Mouse (Mus musculus): ENCODE measurements around the gene Grip1. TPM values are rescaled to one million over a fixed set of nuclear protein-coding genes. Genes with fewer than 3 reads are reported as not detected.

Grip1 gene
- total RNA-seq, 1 experiment from 2014 or later = not detected

DNA sequence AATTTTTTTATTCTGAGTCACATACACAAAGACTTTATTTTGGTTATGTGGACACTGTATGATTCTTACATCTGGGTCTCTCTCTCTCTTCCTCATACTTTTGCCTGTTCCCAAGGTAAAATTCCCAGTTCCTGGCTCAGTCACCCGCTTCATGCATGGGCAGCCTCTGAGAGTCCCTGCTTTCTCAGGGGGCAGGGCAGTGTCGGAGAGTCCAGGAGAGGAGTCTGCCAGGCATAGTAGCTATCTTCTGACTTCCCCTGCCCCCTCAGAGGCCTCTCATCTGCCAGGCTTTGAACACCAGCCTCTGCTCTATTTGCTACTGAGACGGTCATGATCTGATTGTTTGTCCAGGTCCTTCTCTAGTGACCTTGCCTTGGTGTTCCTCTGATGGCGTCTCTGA lies 175.0 kb downstream of the Grip1 start:
- ATAC-seq (ENCODE audit: extremely low read depth, insufficient number of reproducible peaks, low FRiP score, poor library complexity, severe bottlenecking) = no peak

DNA sequence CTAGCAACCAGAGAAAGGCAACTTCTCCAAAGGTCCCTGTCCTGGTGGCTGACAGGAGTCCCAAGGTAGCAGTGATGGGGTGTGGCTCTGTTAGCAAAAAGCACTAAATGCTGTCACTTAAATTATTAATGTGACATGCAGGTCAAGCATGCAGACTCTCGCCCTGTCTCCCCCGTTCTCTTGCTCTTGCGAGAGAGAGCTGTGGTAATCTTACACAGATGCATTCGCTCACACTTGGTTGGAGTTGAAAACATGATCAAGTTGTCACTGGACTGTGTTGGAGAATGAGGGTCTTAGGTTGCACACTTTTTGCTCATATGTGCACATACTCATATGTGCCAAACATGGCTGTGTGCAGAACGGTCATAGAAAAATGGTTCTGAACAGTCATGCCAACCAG lies 176.8 kb downstream of the Grip1 start:
- no peak for ATAC-seq (ENCODE audit: extremely low read depth, insufficient number of reproducible peaks, low FRiP score, poor library complexity, severe bottlenecking)

DNA sequence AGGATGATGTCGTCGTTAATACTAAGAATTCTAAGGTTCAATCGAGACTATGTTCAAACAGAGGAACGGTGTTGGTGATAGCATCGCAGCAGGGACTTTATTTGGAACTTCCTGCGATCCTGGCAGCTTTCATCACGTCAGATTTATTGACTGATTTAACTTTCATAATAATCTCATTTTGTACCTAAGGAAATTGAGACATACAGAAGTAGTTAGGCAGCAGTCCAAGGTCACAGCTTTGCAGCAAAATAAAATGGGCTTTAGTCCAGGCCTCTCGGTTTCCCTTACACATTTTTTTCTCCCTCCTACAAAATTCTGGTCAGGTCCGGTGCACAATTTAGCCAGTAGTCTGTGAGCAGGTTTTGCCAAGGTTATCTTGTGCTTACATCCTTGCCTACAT lies 178.3 kb downstream of the Grip1 start:
- ATAC-seq (ENCODE audit: extremely low read depth, insufficient number of reproducible peaks, low FRiP score, poor library complexity, severe bottlenecking) = no peak

DNA sequence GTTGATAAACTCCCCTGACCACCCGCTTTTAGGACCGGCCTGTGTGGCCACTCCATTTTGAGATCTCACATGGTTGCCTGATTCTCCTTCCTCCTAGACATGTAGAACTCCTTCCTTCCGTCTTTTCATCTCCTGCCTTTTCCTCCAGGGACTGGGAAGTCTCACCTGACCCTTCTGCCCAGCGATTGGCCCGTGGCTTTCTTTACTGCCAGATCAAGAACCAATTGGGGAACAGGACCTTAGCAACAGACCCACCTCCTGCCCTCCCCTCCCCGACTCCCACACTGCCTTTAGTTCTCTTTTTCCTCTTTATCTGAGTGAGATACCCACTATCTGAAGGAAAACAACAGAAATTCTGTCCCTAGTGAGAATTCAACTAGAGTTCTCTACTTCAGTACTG lies 180.9 kb downstream of the Grip1 start:
- ATAC-seq (ENCODE audit: extremely low read depth, insufficient number of reproducible peaks, low FRiP score, poor library complexity, severe bottlenecking) = no peak

DNA sequence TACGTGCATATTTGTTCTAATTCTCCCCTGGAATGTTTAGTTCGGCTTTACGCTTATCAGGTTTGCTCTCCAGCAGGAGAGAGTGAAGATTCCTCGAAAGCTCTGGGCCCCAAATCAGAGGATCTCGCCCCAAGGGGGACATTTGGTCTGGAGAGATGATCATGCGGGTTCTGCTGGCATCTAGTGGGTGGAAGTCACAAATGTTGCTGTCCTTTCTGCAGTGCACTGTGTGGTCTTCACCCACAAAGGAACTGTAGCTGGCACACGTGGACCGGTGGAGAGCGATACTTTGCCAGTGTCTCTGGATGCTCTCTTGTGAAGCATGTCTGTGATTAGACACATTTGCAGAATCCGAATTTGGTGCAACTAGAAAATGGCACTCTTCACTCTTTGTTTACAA lies 186.9 kb downstream of the Grip1 start:
- no peak for ATAC-seq (ENCODE audit: extremely low read depth, insufficient number of reproducible peaks, low FRiP score, poor library complexity, severe bottlenecking)

DNA sequence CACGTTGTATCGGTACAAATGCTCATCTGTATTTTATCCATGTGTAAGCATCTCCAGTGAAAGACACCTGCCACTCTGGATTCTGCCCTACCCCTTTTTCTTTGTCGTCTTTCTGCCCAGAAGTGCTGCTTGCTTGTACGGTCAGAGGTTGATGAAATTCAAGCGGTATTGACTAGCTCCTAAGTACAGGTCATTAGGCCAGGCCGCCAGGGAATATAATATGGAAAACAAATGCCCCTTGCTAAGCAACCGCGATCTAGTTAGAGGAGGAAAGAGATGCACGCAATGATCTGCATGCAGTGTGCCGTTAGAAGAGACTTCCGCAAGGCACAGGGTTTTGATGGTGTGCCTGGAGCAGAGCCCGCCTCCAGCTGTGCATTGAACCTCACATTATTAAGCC lies 187.4 kb downstream of the Grip1 start:
- no peak for ATAC-seq (ENCODE audit: extremely low read depth, insufficient number of reproducible peaks, low FRiP score, poor library complexity, severe bottlenecking)

DNA sequence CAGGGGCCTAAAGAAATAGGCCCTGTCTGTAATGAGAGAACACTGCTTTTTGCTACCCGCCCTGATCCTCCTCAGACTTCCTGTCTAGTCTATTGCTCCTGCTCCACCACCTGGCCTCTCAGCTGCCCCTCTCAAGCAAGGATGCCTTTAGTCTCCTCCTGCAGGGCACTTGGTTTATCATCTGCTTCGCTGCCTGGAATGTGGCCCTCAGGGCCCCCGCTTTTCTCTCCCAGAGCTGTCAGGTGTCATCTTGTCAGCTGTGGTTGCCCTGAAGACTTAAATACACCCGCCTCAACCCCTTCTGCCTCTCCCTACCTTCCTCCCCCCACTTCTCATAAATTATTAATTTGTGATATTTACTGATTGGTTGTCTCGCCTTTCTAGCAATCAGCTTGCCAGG lies 190.7 kb downstream of the Grip1 start:
- ATAC-seq (ENCODE audit: extremely low read depth, insufficient number of reproducible peaks, low FRiP score, poor library complexity, severe bottlenecking) = no peak

DNA sequence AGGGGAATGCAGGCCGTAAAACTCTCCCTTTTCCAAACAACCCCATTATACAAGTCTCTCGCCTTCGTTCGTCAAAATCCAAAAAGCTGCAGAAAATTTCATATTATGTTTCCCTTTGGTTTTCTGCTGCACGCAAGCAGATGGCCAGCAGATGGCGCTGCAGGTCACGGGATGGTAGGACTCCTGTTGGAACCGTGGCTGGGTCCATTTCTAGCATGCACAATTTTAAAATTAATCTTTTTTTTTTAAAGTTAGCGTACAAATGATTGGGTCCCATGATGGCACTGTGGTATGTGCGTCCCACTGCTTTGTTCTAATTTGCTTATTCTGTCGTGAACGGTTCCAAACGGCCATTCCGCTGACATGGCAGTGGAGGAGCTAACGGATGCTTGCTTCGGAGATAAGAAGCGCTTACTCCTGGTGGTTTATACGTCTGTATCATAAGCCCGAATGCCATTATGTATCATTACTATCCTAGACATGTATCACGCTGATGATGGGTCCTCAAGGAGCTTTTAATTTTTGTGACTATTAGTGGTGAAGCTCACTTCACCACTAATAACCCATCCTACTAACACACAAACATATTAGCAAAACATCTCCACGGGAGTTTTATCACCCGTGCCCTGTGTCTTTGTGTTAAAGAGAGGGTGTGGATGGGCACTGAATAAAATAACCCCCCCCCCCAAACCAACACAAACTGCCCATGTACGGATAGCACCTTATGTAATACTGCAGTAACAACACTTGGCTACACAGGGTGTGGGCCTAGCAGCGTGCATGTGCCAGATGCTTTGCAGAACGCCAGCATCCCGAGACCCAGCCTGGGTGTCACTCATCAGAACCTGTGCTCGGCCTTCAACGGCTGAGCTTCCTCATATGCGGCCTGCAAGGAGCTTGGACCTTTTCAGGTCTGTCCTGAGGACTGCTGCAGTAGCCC lies 193.1 kb downstream of the Grip1 start:
- no peak for ATAC-seq (ENCODE audit: extremely low read depth, insufficient number of reproducible peaks, low FRiP score, poor library complexity, severe bottlenecking)

DNA sequence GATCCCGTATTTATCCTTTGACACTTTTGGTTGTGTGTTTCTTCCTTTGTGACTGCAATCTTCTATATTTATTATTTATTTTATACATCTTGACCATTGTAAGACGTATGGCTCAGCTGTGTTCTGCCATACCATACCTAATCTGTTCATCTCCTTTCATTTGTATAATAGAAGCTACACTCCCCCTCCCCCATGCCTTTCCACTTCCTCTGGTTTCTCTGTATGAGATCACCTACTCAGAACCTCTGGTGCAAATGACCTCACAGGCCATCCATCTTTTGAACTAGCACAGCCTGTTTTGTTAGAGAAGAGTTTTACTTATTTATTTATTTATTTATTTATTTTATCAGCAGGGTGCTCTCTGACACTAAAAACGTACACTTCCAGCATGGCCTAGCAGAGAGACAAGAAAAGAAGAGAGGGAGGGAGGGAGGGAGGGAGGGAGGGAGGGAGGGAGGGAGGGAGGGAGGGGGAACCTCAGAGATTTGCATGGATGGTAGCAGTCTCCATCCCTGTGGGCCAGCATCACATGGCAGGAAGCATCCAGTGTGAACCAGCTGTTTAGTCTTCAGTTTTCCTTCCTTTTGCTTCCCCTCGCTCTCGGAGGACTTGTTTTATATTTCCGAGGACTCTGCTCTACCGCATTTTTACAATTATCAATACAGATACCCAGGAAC lies 207.2 kb downstream of the Grip1 start:
- ATAC-seq (ENCODE audit: extremely low read depth, insufficient number of reproducible peaks, low FRiP score, poor library complexity, severe bottlenecking) = no peak

DNA sequence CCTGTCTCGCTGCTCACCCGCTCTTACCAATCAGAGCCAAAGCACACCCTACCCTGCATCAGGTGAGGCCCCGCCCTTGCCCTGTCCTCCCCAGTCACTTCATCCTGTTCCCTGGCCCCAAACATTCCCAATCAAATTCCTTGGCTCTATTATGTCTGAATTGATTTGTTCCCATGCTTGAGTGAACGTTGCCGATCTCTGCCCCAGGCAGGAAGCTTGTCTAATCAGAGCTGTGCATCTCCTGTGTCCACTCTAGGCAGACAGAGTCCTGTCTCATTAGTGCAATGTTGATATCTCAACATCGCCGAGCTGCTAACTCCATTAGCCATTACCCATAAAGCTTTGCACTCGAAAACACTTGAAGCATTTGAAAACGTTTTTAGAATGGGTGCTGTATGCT lies 210.0 kb downstream of the Grip1 start:
- no peak for ATAC-seq (ENCODE audit: extremely low read depth, insufficient number of reproducible peaks, low FRiP score, poor library complexity, severe bottlenecking)

DNA sequence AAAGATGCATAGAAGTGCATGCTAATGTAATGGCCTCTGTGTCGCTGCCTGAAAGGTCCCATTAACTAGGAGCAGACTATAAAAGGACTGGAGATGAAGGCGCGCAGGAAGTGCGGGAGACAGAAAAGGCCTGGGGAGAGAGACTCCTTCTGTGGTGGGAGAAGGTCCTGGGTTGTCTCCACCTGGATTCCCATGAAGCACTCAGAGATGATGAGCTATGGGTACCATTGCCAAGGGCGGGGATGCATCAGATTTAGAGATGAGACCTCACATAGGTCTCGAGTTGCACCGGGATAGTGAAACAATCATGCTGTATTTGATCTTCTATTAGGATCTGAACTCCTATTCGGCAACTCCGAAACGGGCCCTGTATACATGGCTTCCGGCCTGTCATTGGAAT lies 212.8 kb downstream of the Grip1 start:
- no peak for ATAC-seq (ENCODE audit: extremely low read depth, insufficient number of reproducible peaks, low FRiP score, poor library complexity, severe bottlenecking)

DNA sequence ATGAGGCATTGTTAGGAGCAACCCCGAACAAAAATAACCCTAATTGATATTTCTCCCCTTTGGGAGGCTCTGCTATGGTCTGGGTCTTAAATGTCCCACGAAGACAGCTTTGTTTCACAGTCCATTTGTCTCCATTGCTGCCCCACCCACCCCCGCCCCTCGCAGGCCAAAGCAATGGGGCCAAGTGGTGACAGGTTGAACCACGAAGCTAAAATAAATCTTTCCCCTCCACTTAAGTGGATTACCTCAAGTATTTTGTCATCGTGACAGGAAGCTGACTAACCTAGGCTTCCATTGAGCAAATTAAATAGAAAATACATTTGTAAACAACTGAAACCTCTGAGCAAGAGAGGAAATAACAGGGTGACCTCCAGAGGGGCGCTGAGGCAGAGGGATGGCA lies 216.8 kb downstream of the Grip1 start:
- no peak for ATAC-seq (ENCODE audit: extremely low read depth, insufficient number of reproducible peaks, low FRiP score, poor library complexity, severe bottlenecking)

DNA sequence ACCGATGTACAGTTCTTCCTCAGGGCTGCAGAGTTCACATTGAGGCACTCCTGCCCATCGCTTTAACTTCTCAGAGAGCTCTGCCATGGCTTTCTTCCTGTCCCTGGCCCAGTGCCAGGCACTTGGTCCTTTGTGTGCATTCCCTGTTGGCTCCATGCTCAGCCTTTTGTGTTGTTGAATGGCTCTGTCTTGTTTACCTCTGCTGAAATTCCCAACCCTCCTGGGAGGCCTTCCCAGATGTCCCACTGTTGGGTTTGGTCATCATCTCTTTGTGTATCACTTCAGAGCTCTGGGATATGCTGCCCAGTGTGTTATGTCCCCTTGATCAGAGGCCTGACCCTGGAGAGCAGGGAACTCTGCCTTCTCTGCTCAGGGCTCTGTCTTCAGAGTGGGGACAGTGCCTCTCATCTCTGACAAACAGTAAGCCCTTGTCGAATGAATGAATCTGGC lies 230.8 kb downstream of the Grip1 start:
- no peak for ATAC-seq (ENCODE audit: extremely low read depth, insufficient number of reproducible peaks, low FRiP score, poor library complexity, severe bottlenecking)

DNA sequence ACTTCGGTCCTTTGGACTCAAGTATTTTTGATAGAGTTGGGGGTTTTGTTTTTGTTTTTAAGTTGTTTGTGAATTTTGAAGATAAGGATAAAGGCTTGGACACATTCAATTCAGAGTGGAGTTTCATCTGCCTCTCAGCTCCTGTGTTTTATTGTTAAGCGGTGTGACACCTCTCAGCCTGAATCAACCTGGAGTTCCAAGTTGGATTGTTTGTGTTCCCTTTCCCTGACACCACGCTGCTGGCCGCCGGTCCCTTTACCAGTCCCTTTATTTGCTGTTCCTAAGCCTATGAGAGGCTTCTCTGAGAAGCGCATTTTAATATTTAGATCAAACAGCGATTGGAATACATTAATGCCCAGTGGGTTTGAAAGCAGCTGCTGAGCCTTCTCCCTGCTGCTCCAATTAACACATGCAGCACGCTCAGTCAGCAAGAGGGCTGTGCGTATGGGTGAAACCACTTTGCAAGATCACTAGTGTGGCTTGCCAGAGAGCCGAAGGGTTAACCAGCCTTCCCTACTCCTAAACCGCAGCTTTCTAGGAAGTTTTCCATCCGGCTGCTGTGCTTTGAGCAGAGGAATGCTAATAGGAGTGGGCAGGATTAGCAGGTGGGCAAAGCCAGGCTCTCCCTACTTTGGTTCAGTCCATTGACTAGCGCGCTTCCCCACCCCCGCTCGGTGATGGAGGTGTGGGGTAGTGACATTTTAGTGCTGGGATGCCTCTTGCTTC lies 237.9 kb downstream of the Grip1 start:
- ATAC-seq (ENCODE audit: extremely low read depth, insufficient number of reproducible peaks, low FRiP score, poor library complexity, severe bottlenecking) = no peak

DNA sequence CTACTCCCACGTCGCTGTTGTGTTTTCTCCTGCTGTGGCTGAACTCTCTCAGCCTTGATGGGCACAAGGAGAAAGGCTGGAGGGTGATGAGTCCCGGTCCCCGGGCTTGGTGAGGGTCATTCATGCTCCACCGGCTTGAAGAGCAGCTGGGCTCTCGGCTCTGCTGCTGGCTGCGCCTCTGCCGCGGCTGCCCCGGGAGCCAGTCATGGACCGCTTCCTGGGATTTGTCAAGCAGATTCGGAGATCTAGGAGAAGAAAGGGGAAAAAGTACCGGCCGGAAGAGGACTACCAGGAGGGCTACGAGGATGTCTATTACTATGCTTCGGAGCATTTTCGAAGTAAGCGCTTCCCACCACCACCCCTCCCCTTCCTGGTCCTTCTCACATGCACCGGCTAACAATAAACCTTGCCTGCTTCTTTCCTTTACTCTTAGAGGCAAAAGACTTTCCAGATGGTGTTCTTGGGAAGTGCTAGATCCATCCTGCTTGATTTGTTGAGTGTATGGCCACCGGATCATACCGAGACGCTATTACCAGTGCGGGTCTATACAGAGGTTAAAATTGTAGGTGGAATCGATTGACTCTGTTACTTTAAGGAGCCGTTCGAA lies 238.8 kb downstream of the Grip1 start:
- ATAC-seq (ENCODE audit: extremely low read depth, insufficient number of reproducible peaks, low FRiP score, poor library complexity, severe bottlenecking) = no peak

DNA sequence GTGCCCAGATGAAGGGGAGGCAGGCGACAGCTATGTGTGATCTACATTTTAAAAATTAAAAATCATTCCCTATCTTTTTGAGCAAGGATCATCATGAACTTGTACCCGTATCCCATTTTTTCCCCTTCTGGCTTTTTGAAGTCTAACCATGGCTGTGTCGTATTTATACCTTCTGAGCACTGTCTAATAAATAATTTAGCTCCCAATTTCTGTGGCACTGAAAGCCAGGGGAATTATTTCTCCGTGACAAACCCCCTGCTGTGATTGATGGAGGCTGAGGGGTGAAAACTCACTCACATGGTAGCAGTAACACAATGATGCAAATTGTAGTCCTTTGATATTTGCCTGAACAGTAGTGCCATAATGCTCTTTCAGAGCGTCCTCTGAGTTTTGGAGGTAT lies 239.8 kb downstream of the Grip1 start:
- no peak for ATAC-seq (ENCODE audit: extremely low read depth, insufficient number of reproducible peaks, low FRiP score, poor library complexity, severe bottlenecking)

DNA sequence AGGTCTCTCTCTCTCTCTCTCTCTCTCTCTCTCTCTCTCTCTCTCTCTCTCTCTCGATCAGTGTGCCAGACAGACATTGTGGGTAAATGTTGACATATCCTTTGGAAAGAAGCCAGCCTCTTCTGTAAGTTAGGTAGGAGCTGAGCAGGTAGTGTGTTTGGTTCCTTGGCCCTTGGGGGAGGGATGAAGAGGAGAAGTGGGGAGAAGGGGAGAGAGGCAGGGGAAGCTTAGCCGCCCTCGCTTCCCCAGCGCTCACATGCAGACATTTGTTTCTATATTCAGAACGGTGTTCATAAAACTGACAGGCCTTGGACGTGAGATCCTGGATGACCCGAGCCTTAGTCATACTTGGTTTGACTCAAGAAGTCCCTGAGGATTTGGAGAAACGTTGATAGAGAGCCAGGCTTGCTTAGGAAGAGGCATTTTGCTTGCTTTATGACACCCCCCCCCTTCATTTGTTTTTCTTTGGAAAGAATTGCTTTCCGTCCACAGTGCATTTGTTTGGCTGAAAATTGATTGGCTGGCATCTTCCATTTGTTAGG lies 243.7 kb downstream of the Grip1 start:
- ATAC-seq (ENCODE audit: extremely low read depth, insufficient number of reproducible peaks, low FRiP score, poor library complexity, severe bottlenecking) = no peak

DNA sequence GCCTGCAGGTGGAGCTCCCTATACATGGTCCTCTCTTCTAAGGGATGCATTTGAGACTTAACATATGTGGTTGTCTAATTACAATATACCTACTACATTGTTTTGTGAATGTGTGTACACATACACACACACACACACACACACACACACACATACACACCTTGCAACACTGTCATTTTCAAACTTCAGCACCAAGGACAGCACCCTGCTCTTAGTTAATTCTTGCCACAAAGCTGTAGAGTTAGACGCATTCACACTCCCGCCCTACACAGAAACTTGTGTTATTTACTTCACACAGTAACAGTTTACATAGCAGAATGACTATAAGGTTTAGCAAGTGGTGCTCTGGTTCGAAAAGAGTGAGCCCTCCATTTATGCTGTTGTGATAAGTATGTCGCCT lies 251.7 kb downstream of the Grip1 start:
- no peak for ATAC-seq (ENCODE audit: extremely low read depth, insufficient number of reproducible peaks, low FRiP score, poor library complexity, severe bottlenecking)

DNA sequence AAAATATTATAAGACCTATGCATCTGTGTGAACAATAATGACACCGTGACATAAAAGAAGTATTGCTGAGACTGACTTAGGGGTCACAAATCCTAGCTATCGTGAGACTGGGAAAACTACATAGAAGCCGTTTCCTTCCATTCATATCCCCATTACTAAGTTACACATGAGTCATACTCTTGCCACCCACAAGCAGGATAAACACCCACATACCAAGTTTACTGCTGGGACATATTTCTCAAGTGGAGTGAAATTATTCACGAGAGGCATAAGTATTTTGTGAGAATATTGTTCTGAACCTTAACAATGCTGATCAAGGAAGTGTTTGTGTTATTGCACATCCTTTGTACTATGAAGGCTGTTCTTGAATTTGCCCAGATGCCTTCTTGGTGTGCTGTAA lies 252.7 kb downstream of the Grip1 start:
- no peak for ATAC-seq (ENCODE audit: extremely low read depth, insufficient number of reproducible peaks, low FRiP score, poor library complexity, severe bottlenecking)
